Mouse (Mus musculus): ENCODE measurements around the gene Hadh.

The Hadh gene

DNA sequence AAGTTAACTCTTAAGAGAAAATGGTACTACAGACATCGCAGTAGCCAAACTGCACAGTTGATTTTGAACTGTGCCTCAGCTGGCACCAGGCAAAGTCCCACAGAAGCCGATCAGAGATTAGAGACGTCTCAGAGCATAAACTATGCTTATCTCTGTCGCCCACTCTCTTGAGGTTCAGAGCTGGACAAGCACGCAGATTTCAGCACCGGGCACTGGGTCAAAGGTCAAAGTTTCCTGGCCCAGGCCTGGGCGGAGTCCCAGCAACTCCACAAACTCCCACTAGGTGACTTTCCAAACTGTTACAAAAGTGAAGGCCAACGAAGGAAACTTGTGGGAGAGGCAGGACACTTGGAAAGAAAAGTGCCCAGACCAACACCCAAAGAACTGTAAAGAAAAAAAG, 744 bp downstream of the Hadh start:
- DNase-seq (ENCODE audit: low spot score in 2 of 2) = no peak

DNA sequence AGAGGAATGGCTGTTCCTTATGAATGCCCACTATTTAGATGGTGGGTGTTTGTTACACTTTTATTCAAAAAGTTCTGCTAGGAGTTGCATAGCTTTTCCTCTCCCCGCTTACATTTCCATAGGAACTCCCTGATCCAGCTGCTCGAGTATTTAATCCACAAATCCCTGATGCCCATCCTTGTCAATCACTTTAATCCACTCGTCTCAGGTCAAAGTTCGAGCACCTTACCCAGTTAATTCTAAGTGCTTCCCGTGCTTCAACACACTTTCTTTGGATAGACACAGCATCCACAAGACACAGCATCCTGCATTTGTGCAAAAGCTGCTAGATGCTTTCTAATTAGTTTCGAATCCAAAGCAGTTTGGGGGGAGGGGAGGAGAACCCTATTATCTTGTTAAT, 1.5 kb downstream of the Hadh start:
- no peak for DNase-seq (ENCODE audit: low spot score in 2 of 2)

DNA sequence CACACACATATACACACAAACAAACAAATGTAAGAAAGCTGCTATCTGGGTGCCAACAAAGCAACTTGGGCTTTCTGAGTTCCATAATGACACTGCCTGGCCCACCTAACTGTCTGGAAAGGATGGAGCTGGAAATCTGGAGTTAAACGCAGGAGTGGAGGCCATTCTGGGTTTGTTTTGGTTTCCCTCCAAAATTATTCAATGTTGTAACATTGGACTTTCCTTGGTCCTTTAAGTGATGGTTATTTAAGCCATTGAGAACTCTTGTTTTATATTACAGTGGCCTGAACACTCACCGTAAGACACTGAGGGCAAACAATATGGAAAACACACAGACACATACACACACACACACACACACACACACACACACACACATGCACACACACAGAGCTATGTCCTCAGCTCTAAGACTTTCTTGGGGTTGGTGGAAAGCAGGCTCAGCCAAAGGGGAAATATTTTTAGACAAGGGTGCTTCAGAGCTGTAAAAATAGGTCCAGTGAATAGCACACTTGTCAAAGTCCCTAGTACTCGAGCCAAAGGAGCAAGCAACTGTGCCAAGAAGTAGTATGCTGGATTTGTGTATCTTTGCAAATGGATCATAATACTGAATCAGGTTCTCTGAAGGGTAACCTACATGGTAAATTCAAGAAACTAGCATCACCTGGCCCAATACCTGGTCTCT, 5.4 kb downstream of the Hadh start:
- DNase-seq (ENCODE audit: low spot score in 2 of 2) = no peak

DNA sequence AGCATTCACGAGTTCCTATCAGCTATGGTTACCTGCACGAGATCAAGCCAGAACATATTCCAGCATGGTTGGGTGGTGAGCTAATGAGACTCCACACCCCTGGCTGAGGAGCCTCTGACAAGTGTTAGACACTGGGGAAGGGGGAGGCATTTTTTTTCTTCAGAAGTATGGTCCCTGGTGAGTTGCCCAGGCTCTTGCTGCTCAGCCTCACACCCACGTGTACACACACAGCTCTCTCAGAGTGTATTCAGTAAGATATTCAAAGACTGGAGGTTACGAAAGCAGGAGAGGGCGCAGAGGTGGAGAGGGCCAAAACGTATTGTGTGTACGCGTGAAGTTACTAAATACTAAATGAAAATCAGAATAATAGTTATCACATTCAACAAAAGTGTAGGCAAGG, 6.4 kb downstream of the Hadh start:
- no peak for DNase-seq (ENCODE audit: low spot score in 2 of 2)

DNA sequence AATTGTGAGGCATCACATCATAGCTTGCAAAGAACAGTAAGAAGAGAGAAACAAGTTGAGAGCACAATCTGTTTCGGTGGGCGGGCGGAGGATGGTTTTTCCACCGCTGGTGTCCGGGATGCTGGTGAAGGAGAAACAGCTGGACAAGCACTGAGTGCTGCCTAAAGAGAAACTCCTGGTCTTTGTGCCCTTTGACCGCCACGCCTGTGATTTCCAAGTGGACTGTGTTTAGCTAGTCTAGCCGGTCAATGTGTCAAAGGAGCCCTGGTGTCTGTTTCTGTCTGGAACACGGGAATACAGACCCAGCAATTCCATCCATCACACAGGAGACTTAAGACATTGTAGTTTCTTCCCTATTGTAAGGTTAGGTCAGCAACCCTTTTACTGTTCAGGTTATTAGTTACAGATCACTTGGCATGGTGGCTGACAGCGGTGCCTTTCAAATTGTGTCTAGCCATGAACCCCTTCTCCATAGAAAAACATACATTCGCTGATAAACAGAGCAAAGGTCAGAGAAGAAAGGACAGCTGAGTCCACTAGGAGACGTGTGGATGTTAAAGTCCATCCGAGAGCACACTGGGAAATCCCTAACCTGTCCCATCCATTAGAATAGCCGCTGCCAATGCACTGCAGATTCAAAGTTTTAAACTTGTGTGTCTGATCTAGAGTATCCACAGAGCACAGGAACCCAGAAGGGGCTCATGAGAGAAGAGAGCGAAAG, 8.0 kb downstream of the Hadh start:
- DNase-seq (ENCODE audit: low spot score in 2 of 2) = no peak

DNA sequence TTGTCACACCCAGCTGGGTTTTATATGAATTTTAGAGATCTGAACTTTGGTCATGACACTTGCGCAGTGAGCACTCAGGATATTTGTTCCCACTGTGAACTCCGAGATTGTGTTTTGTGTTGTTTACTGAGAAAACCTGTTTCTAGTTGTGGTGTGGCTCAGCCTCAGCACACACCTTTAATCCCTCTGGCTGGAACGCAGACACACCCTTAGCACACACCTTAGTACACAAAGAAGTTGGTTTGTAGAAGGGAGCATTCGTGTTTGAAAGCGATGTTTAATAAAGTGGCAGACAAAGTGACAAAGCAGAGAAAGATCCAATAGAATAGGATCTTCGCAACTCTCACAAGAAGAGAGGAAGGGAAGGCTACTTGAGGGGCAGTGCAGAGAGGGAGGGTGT, 11.5 kb downstream of the Hadh start:
- no peak for DNase-seq (ENCODE audit: low spot score in 2 of 2)

DNA sequence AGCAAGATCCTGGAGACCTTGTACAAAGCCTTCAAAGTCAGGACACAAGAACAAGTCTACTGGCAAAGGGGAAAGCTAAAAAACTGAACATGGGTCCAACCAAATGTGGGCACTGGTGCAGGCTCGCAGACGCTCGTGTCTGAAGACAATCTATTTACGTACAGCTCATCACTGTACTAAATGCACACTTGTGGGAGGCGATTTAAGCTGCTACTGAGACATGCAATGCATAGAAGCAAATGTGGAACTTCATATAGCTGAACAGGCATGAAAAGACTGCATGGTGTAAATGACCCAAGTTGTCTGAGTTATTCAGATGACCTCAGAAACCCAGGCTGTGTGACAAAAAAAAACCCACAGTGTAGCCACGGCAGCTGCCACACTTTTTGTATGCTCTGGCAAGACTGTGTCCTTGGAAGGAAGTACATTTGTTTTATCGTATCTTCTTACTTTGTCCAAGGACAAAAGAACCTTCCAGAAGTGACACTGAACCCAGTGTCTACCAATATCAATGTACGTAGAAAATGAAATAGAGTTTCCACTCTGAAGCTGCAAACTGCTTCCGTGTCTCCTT, 12.4 kb downstream of the Hadh start:
- DNase-seq (ENCODE audit: low spot score in 2 of 2) = no peak

DNA sequence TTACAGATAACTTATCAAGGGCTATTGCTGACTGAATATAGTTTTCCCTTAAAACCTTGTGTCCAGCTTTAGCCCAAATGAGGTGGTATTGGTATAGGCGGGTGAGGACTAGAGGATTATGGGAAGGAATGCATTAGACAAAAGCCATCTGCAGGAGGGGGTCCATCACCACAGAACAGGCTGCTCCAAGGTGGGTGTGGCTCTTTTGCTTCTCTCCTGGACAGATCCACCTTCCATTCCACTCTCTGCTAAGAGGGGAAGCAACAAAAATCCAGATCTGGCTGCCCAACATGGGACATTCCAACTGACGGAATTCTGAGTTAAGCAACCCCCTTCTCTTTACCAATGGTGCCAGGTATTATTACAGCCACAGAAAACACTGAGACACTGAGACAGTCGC, 13.0 kb downstream of the Hadh start:
- DNase-seq (ENCODE audit: low spot score in 2 of 2) = no peak

DNA sequence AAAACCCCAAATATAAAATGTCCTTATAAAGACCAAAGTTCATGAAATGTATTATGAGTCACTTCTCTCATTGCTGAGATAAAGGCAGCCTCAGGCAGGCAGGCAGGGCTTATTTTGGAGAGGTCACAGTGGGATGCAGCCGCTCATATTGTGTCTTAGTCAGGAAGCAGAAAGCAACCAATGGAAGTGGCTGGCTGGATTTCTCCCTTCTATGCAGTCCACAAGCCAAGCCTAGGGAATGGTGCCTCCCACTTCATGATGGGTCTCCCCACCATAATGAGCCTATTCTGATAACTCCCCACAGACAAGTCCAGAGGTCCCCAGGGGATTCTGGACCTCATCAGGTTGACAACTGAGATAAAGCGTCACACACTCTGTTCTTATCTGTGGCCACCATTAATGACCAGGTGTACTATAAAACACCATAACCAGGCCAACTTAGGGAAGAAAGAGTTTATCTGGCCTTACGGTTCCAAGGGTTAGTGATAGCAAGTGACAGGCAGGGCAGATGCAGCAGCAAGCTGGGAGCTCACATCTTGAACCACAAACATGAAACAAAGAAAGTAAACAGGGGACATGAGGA, 16.4 kb downstream of the Hadh start:
- DNase-seq (ENCODE audit: low spot score in 2 of 2) = no peak

DNA sequence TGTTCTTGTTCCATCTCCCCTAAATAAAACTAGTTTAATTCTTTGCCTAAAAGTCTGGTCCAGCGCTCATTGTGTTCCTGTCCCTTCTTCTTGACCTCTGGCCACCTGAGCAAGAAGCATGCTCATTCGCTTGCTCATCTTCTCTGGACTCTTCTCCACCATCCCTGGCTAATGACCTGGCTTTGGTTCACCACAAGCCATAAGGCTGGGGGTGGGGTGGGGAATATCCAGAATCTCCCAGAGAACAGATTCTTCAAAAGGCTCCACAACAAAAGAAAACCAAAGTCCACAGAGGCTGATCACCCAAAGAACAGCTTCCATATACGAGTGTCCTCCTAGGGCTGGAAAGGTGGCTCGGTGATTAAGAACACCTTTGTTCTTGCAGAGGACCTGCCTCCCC, 16.9 kb downstream of the Hadh start:
- DNase-seq (ENCODE audit: low spot score in 2 of 2) = no peak

DNA sequence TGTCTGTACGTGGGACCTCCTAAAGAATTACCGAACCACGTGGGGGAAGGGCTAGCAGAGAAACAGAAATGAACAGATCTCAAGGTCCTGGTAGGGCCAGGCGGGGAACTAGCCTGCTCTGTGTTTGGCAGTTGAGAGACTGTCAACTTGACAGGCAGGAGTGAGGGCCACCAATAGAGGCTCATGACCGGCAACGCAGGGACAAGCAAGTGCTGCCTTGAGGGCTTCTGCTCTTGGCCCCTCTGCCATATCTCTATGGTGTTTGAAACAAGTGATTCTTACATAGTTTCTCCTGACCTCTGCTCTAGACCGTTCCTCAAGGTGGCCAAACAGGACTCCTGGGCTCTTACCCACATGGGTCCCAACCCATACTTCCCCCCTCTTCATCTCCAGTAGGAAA, 20.3 kb downstream of the Hadh start:
- DNase-seq (ENCODE audit: low spot score in 2 of 2) = no peak

DNA sequence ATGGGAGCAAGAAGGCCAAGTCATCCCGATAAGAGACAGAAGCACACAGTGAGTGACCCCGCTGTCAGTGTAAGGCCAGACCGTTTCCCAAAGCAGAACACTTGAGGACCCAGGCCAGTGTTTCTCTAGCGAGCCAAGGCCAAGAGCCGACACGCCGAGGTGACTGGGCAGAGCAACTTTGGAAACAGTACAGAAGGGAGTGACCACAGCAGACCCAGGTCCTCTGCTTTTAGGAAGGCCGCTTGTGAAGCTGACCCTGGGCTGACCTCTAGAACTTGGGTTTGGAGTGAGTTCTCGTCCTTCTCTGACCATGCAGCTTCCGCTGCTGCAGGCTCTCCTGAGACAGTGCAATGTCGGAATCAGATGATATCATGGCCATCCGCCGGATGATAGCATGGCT, 20.9 kb downstream of the Hadh start:
- no peak for DNase-seq (ENCODE audit: low spot score in 2 of 2)

DNA sequence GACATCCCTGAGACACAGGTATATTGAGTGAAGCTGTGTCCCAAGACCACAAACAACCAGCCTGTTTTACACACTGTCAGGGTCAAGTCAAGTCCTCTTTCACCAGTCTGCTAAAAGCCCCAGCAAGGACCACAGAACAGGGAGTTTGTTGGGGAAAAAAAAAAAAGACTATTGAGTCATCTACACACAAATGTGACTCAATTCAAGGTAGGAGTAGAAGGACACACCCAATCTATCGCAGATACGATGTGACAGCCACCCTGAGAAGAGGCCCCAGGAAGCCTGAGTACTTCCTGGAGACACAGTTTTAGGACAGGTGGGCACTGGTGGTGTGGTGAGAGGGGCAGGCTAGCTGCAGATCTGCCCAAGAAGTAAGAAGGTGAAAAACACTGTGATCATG, 21.6 kb downstream of the Hadh start:
- no peak for DNase-seq (ENCODE audit: low spot score in 2 of 2)

DNA sequence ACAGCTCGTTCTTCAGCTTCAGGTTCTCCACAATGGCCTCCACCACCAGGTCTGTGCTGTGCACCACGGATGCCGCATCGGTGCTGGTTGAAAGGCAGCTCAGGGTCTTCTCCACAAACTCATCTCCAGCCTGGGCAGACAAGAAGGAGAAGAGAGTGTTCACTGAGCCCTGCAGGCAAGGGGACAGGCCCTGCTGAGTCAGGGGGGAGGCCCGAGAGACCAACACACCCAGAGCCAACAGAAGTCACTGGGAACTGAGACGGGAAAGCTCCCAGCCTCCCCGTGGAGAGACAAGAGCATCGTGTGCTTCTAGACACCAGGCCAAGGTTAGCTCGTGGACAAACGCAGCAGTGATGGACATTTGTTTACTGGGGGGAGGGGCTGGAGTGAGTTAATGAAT, 23.5 kb downstream of the Hadh start:
- DNase-seq (ENCODE audit: low spot score in 2 of 2) = no peak

DNA sequence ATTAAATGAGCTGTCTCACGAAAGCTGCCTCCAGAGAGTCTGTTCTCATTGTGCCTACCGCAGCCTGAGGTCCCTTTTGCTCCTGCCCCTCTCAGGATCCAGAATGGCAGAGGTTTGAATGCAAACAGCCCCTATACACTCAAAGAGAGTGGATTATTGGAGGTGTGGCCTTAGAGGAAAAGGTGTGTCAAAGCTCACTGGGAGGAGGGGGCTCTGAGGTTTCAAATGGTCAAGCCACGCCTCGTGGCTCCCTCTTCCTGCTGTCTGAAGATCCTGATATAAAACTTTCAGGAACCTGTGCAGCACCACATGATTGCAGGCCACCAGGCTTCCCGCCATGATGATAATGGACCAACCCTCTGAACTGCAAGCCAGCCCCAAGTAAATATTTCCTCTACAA, 24.1 kb downstream of the Hadh start:
- no peak for DNase-seq (ENCODE audit: low spot score in 2 of 2)

DNA sequence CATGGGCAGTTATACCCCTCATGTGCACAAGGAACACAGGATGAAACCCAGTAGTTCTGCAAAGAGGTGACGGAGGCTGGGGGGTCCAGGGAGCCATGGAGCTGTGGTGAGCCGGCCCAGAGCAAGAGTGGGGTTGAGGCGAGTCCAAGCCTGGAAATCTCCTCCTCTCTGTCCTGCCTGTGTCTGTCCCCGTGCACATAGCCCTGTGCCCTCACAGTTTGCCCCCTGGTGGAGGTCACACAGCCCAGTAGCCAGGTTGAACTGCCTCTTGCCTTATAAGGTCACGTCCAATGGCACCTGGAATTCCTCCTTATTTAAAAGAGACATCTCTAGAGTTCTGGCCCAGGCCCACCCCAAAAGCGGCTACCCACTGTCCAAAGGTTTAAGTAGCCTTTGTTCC, 24.5 kb downstream of the Hadh start:
- DNase-seq (ENCODE audit: low spot score in 2 of 2) = no peak

DNA sequence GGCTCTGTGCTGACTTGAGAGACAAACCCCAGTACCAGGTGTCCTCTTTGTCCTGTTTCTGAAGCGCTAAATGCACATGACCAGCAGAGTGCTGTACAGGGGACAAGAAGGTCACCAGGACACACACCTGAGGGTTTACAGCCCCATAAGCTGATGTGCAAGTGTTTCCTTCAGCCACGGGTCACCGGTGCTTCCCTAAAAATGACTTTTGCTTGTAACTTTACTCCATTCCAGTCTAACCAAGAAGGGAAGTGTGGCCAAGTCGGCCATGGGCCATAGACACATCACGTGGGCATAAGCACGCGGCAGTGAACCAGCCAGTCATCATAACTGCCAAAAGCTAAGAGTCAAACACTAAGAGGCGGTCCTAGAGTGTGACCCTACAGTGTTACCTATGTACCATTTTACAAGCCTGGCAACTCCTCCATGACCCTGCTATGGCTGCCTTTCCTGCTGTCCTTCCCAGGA, 25.3 kb downstream of the Hadh start:
- no peak for DNase-seq (ENCODE audit: low spot score in 2 of 2)

DNA sequence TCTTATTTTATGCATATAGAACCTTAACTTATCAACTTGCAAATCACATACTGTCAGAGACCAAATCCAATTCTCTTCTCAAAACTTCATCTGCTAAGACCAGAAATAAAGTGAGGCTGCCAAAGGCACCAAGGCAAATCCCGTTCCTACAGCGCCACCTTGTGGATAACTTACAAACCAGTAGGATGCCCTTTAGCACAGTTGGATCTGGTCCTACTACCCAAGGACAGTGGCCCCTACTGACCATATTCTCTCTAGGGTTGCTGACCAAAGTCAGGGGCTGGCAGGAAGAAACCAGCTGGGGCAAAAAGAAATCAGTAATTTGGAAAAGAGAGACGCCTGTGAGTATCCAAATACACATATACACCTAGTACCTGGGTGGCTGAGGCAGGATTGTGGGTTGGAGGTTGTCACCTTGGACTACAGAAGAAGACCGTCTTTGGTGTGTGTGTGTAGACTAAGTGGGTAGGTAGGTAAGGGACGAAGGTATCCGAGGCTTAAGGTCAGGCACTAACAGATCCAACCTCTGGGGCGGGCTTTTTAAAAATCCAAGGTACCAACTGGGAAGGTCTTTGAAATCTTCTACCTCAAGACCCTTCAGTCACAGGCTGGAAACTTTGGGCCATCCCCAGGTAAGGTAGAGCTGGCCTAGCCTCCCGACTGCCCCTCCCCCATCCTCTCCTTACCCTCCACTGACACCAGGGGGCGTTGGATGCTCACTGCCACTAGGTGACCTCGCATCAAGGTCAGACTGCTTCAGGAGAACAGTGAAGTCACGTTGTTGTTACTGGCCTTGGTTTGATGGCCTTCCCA, 25.9 kb downstream of the Hadh start:
- DNase-seq (ENCODE audit: low spot score in 2 of 2) = peak; percentile 33 to 54

DNA sequence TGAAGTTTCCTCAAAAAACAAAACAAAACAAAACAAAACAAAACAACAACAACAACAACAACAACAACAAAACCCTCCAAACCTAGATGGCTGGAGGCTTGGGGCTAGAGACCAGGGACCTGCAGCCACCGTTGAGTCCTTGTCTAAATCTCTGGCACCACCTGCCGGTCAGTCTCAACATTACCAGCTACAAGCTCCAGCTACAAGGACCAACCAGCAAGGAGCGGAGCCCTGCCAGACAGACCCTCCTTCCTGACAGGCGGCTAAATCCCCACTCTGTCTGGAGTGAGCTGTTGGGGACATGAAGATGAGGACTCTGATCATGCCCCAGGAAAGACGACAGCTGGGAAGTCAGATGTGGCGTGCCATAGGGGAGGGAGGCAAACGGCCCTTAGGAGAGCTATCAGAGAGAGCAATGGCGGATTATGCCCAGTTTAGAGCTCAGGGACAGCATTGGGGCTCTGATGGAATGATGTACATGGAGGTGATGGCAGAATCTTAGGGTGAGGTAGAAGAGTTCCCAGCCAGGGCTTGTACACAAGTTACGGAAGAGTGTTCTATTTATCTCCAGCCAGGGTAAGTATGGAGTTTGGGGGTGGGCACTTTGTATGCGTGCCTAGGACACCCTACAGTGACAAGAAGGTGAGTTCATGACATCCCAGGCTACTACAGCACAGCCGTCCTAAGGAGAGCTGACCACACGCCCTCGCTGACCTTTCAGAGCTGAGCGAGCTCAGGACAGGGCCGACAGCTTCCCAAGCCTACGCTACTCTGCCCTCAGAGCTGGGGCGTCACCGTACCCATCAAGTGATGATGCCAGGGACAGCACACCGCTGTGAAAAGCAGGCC, 33.9 kb downstream of the Hadh start:
- DNase-seq (ENCODE audit: low spot score in 2 of 2) = peak; percentile 29 to 75

DNA sequence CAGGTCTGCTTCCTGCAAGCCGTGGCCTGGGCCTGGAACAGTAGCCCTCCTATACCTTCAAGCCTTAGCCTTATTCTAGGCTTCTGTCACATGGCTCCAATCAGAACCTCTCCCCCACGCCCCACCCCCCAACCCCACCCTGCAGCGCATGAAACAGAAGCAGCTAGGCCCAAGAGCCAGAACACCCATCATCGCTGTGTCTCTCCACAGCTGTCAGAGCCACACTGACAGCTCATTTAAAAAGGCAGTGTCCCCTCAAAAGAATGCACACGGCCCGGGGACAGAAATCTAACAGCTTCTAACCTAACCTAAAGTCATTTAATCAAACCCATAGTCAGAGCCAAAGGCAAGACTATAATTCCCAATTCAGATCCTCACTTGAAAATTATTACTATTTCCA, 34.8 kb downstream of the Hadh start:
- DNase-seq (ENCODE audit: low spot score in 2 of 2) = no peak

DNA sequence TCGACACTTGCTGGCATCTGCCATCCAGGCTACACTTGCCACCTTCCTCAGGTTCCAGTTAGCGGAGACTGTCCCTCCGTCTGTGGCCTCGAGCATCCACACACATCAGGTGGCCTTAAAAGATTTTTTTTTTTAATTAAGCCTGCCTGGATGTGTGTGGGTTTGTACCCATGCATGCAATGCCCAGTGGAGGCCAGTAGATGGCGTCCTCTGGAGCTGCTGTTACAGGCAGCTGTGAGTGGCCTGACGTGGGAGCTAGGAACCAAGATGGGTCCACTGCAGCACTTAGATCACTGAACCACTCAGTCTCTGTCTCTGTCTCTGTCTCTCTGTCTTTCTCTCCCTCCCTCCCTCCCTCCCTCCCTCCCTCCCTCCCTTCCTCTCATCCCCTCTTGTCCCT, 43.8 kb downstream of the Hadh start:
- DNase-seq (ENCODE audit: low spot score in 2 of 2) = no peak

Measured in frontal cortex, postnatal 10 days (tissue).